Mouse (Mus musculus): ENCODE data around the gene Dscam.

DNA sequence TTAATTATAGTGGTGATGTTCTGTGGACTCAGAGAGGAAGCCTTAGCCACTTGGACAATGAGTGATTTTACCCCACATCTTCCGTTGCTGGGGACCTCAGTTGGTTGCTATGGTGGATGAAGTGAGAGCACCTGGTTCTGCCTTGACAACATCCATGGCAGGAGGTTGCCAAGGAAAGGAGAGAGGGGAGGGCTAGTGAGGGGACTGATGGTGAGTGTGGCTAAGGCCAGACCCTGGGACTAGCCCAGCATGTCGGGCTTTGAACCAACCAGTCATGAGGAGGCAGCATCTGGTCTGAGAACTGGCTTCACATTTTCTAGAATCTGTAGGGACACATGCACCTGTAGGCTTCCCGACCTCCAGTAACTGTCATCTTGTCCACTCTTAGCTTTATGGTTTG is 439.7 kb downstream of the Dscam start:
- TF ChIP-seq POLR2A (IDR thresholded peaks at IDR 0.05; ENCODE audit: borderline replicate concordance, extremely low read depth, insufficient read depth, insufficient read length, poor library complexity, severe bottlenecking), result no peak
- no peak for TF ChIP-seq CTCF (IDR thresholded peaks at IDR 0.05; ENCODE audit: borderline replicate concordance, extremely low read depth, insufficient read depth, insufficient read length)
